Mouse (Mus musculus) c-Kit-positive CD71-positive TER-119-positive erythroid progenitor cells, embryonic 14.5 days (primary cell): Measurements from ENCODE around the gene Cldn5.

ENCODE experiments used
- DNase-seq: peaks from one replicate; pipeline ENCODE4 v3.0.0-alpha.2; 2013; ENCODE audit warnings: low spot score

Gene Cldn5

GRCm38 (mm10) chr16:18776556-18777100 lies at the start of gene Cldn5:
Cldn5 (plus strand) TSS chr16:18776847.
- no peak for DNase-seq

GRCm38 (mm10) chr16:18727536-18728499 lies 48.8 kb upstream of the Cldn5 start:
- no peak for DNase-seq

GRCm38 (mm10) chr16:18729185-18729584 lies 47.5 kb upstream of the Cldn5 start:
- no peak for DNase-seq

- no peak for DNase-seq
These were observed 46.0 kb upstream of the Cldn5 start for GRCm38 (mm10) chr16:18730640-18731039.

GRCm38 (mm10) chr16:18733100-18733956 lies 43.3 kb upstream of the Cldn5 start:
- DNase-seq: no peak

GRCm38 (mm10) chr16:18738303-18738702 lies 38.3 kb upstream of the Cldn5 start:
- no peak for DNase-seq

- no peak for DNase-seq
These were observed 30.2 kb upstream of the Cldn5 start for GRCm38 (mm10) chr16:18746268-18747122.

- DNase-seq: no peak
These were observed 25.5 kb upstream of the Cldn5 start for GRCm38 (mm10) chr16:18751101-18751500.

GRCm38 (mm10) chr16:18751885-18752499 lies 24.7 kb upstream of the Cldn5 start:
- no peak for DNase-seq

GRCm38 (mm10) chr16:18761734-18762133 lies 14.9 kb upstream of the Cldn5 start:
- no peak for DNase-seq

- DNase-seq: no peak
These were observed 13.7 kb upstream of the Cldn5 start for GRCm38 (mm10) chr16:18762960-18763359.

GRCm38 (mm10) chr16:18766390-18766789 lies 10.3 kb upstream of the Cldn5 start:
- DNase-seq: no peak

- DNase-seq: no peak
These were observed 7.1 kb upstream of the Cldn5 start for GRCm38 (mm10) chr16:18769501-18769900.

- no peak for DNase-seq
These were observed 2.7 kb upstream of the Cldn5 start for GRCm38 (mm10) chr16:18773936-18774335.

- DNase-seq: no peak
These were observed 759 bp upstream of the Cldn5 start for GRCm38 (mm10) chr16:18775621-18776555.

- no peak for DNase-seq
These were observed 744 bp downstream of the Cldn5 start for GRCm38 (mm10) chr16:18777101-18778080.

GRCm38 (mm10) chr16:18778461-18778860 lies 1.8 kb downstream of the Cldn5 start:
- no peak for DNase-seq

- DNase-seq: no peak
These were observed 5.2 kb downstream of the Cldn5 start for GRCm38 (mm10) chr16:18781810-18782209.

- no peak for DNase-seq
These were observed 8.4 kb downstream of the Cldn5 start for GRCm38 (mm10) chr16:18785025-18785424.
